Mouse (Mus musculus) hindbrain, embryonic 15.5 days (tissue): ENCODE data around the gene Aifm1. TPM values are rescaled to one million over a fixed set of nuclear protein-coding genes. Genes with fewer than 3 reads are reported as not detected.

Experiments used
- ATAC-seq: fragments of 200-750 bp; cut with Nextera tagmentation; 2 replicates; pipeline ENCODE4 v1.8.0; 2017; ENCODE audit warnings: low read depth, moderate number of reproducible peaks, moderate TSS enrichment; ENCODE audit not compliant: low FRiP score
- H3K27ac ChIP-seq: fragments of 300-500 bp; sonication (generic); replicated peaks from 2 replicates; pipeline ENCODE4 v1.5.1; 2015; ENCODE audit warnings: mild to moderate bottlenecking, inconsistent platforms
- H3K27me3 ChIP-seq: fragments of 300-500 bp; sonication (generic); 2 replicates; pipeline ENCODE4 v1.6.1; 2015; ENCODE audit warnings: control low read depth, inconsistent platforms
- H3K36me3 ChIP-seq: fragments of 300-500 bp; sonication (generic); 2 replicates; pipeline ENCODE4 v1.6.1; 2015; ENCODE audit warnings: control low read depth, inconsistent platforms
- H3K4me1 ChIP-seq: fragments of 300-500 bp; sonication (generic); replicated peaks from 2 replicates; pipeline ENCODE4 v1.6.1; 2015; ENCODE audit warnings: control low read depth, inconsistent platforms
- H3K4me2 ChIP-seq: fragments of 300-500 bp; sonication (generic); 2 replicates; pipeline ENCODE4 v1.6.1; 2015; ENCODE audit warnings: moderate library complexity, mild to moderate bottlenecking, inconsistent platforms
- H3K4me3 ChIP-seq: fragments of 300-500 bp; sonication (generic); 2 replicates; pipeline ENCODE4 v1.5.1; 2015; ENCODE audit warnings: mild to moderate bottlenecking, inconsistent platforms
- H3K9ac ChIP-seq: fragments of 300-500 bp; sonication (generic); 2 replicates; pipeline ENCODE4 v1.6.1; 2015; ENCODE audit warnings: inconsistent platforms
- H3K9me3 ChIP-seq: fragments of 300-500 bp; sonication (generic); 2 replicates; pipeline ENCODE4 v1.6.1; 2016; ENCODE audit warnings: control low read depth, inconsistent platforms
- WGBS: fragments of 180-500 bp; shearing (Covaris S2); methylation state at CpG from one replicate; pipeline ENCODE4 v1.1.7; 2015; 5-methylcytosine and 5-hydroxymethylcytosine counted together
- polyA plus RNA-seq: library from polyadenylated mRNA; unstranded; fragments of >200 nt; fragmentation: Nextera tagmentation; extraction: Ambion mirVana; gene quantifications from 2 replicates; pipeline ENCODE4 v1.2.1, GENCODE M21; 2015

Aifm1 gene
- polyA plus RNA-seq, 1 experiment from 2014 or later, result 37.9 TPM

GRCm38 (mm10) chrX:48435477-48435900 is 77.9 kb downstream of the Aifm1 start:
- Histone ChIP-seq H3K9ac (no peak overlapping the region), H3K27ac (no peak overlapping the region), H3K4me3 (no peak overlapping the region), H3K4me1 (no peaks in the 10 kb centered on the region), H3K27me3 (no peaks in the 10 kb centered on the region), H3K36me3 (no peaks in the 10 kb centered on the region), H3K4me2 (no peak overlapping the region), H3K9me3 (no peaks in the 10 kb centered on the region)
- no peak for ATAC-seq
- WGBS, result 80% methylated on average over 9 of the region's 9 CpGs

GRCm38 (mm10) chrX:48434251-48434650 is 79.1 kb downstream of the Aifm1 start:
- ATAC-seq, result no peak
- no peak overlapping the region for H3K4me2 ChIP-seq
- H3K9me3 ChIP-seq, result no peaks in the 10 kb centered on the region
- no peaks in the 10 kb centered on the region for H3K4me1 ChIP-seq
- no peaks in the 10 kb centered on the region for H3K27me3 ChIP-seq
- H3K27ac ChIP-seq, result no peak overlapping the region
- no peak overlapping the region for H3K4me3 ChIP-seq
- WGBS, result 96% methylated on average over 1 of the region's 1 CpGs
- H3K9ac ChIP-seq, result no peak overlapping the region
- no peaks in the 10 kb centered on the region for H3K36me3 ChIP-seq

GRCm38 (mm10) chrX:48433527-48433899 is 79.8 kb downstream of the Aifm1 start:
- H3K9me3 ChIP-seq, result no peaks in the 10 kb centered on the region
- ATAC-seq, result no peak
- no peak overlapping the region for H3K4me2 ChIP-seq
- no peak overlapping the region for H3K4me3 ChIP-seq
- no peak overlapping the region for H3K9ac ChIP-seq
- no peak overlapping the region for H3K27ac ChIP-seq
- no peaks in the 10 kb centered on the region for H3K36me3 ChIP-seq
- no peaks in the 10 kb centered on the region for H3K4me1 ChIP-seq
- no peaks in the 10 kb centered on the region for H3K27me3 ChIP-seq
- 48% methylated on average over 6 of the region's 6 CpGs for WGBS

- Histone ChIP-seq H3K4me2 (no peak overlapping the region), H3K9me3 (no peaks in the 10 kb centered on the region), H3K27ac (no peak overlapping the region), H3K27me3 (no peaks in the 10 kb centered on the region), H3K4me1 (no peaks in the 10 kb centered on the region), H3K9ac (no peak overlapping the region), H3K36me3 (no peaks in the 10 kb centered on the region), H3K4me3 (no peak overlapping the region)
- no peak for ATAC-seq
- WGBS, result 73% methylated on average over 15 of the region's 15 CpGs
Observed at GRCm38 (mm10) chrX:48432599-48433526, 80.5 kb downstream of the Aifm1 start.

- H3K4me3 ChIP-seq, result no peak overlapping the region
- H3K9ac ChIP-seq, result no peak overlapping the region
- no peak overlapping the region for H3K4me2 ChIP-seq
- H3K27ac ChIP-seq, result no peak overlapping the region
- 42% methylated on average over 6 of the region's 6 CpGs for WGBS
- no peaks in the 10 kb centered on the region for H3K27me3 ChIP-seq
- no peaks in the 10 kb centered on the region for H3K36me3 ChIP-seq
- ATAC-seq, result no peak
- no peaks in the 10 kb centered on the region for H3K9me3 ChIP-seq
- H3K4me1 ChIP-seq, result no peaks in the 10 kb centered on the region
Observed at GRCm38 (mm10) chrX:48429538-48429937, 83.8 kb downstream of the Aifm1 start.

GRCm38 (mm10) chrX:48429100-48429499 is 84.3 kb downstream of the Aifm1 start:
- no peak for ATAC-seq
- no peak overlapping the region for H3K27ac ChIP-seq
- H3K36me3 ChIP-seq, result no peaks in the 10 kb centered on the region
- H3K27me3 ChIP-seq, result no peaks in the 10 kb centered on the region
- H3K9me3 ChIP-seq, result no peaks in the 10 kb centered on the region
- H3K4me3 ChIP-seq, result no peak overlapping the region
- no peak overlapping the region for H3K9ac ChIP-seq
- H3K4me1 ChIP-seq, result no peaks in the 10 kb centered on the region
- no peak overlapping the region for H3K4me2 ChIP-seq

- Histone ChIP-seq H3K9me3 (no peaks in the 10 kb centered on the region), H3K9ac (no peak overlapping the region), H3K36me3 (no peaks in the 10 kb centered on the region), H3K27me3 (no peaks in the 10 kb centered on the region), H3K27ac (no peak overlapping the region), H3K4me2 (no peak overlapping the region), H3K4me3 (no peak overlapping the region), H3K4me1 (no peaks in the 10 kb centered on the region)
- ATAC-seq, result no peak
- WGBS, result 85% methylated on average over 8 of the region's 8 CpGs
Observed at GRCm38 (mm10) chrX:48428642-48429041, 84.7 kb downstream of the Aifm1 start.

- Histone ChIP-seq H3K36me3 (no peaks in the 10 kb centered on the region), H3K27ac (no peak overlapping the region), H3K9ac (no peak overlapping the region), H3K4me3 (no peak overlapping the region), H3K4me2 (no peak overlapping the region), H3K4me1 (no peaks in the 10 kb centered on the region), H3K9me3 (no peaks in the 10 kb centered on the region), H3K27me3 (no peaks in the 10 kb centered on the region)
- no peak for ATAC-seq
- 81% methylated on average over 6 of the region's 6 CpGs for WGBS
Observed at GRCm38 (mm10) chrX:48428241-48428640, 85.1 kb downstream of the Aifm1 start.

- H3K36me3 ChIP-seq, result no peaks in the 10 kb centered on the region
- H3K4me3 ChIP-seq, result no peak overlapping the region
- no peak for ATAC-seq
- H3K4me2 ChIP-seq, result no peak overlapping the region
- no peaks in the 10 kb centered on the region for H3K27me3 ChIP-seq
- no peaks in the 10 kb centered on the region for H3K4me1 ChIP-seq
- no peaks in the 10 kb centered on the region for H3K9me3 ChIP-seq
- H3K27ac ChIP-seq, result no peak overlapping the region
- H3K9ac ChIP-seq, result no peak overlapping the region
- 78% methylated on average over 7 of the region's 7 CpGs for WGBS
Observed at GRCm38 (mm10) chrX:48425280-48425679, 88.1 kb downstream of the Aifm1 start.

Other genes with a start within 250 kb of the Aifm1 start
- 6.1 and 6.7 TPM in 2 replicates for gene Bcorl1, start 172.2 kb downstream of the Aifm1 start, polyA plus RNA-seq
- gene Elf4, start 50.4 kb downstream of the Aifm1 start, polyA plus RNA-seq, result 0.58 and 0.80 TPM in 2 replicates
- 88.9 and 96.7 TPM in 2 replicates for gene Rab33a, start 5.7 kb upstream of the Aifm1 start, polyA plus RNA-seq
- 7.7 and 9.9 TPM in 2 replicates for gene Zfp280c, start 80.9 kb upstream of the Aifm1 start, polyA plus RNA-seq
- gene Slc25a14, start 109.8 kb upstream of the Aifm1 start, polyA plus RNA-seq, result 41.7 and 44.3 TPM in 2 replicates
- not detected in 2 replicates for gene Gpr119, start 160.9 kb upstream of the Aifm1 start, polyA plus RNA-seq
- gene Rbmx2, start 181.4 kb upstream of the Aifm1 start, polyA plus RNA-seq, result 19.0 and 23.4 TPM in 2 replicates